Mouse (Mus musculus) testis, postnatal 10 days (tissue): ENCODE measurements around the gene Cbr1.
"Not testable (repeated sequence)": the region's sequence is repeated elsewhere in the genome, so short reads cannot be mapped to it uniquely, and the experiment has no call there.

ENCODE experiments used
- DNase-seq: peaks from one replicate; pipeline ENCODE4 v3.0.0; 2021; ENCODE audit warnings: low spot score

The Cbr1 gene

GRCm38 (mm10) chr16:93597551-93597950 lies 8.1 kb upstream of the Cbr1 start:
- DNase-seq = peak; percentile 36

GRCm38 (mm10) chr16:93599461-93599860 lies 6.2 kb upstream of the Cbr1 start:
- DNase-seq = no peak

- peak; percentile 92 for DNase-seq
These were observed 2.0 kb upstream of the Cbr1 start, which contains the start of gene Setd4 for GRCm38 (mm10) chr16:93603439-93604212. Setd4 (minus strand) TSS chr16:93604063.

- DNase-seq = peak; percentile 36
These were observed 1.1 kb upstream of the Cbr1 start for GRCm38 (mm10) chr16:93604481-93604969.

GRCm38 (mm10) chr16:93606146-93606545 lies 493 bp downstream of the Cbr1 start:
- peak; percentile 31 for DNase-seq

GRCm38 (mm10) chr16:93607669-93608101 lies 2.0 kb downstream of the Cbr1 start:
- DNase-seq = peak; percentile 93

- DNase-seq = no peak
These were observed 3.1 kb downstream of the Cbr1 start for GRCm38 (mm10) chr16:93608731-93609130.

- no peak for DNase-seq
These were observed 4.1 kb downstream of the Cbr1 start for GRCm38 (mm10) chr16:93609796-93610195.

- no peak for DNase-seq
These were observed 5.3 kb downstream of the Cbr1 start for GRCm38 (mm10) chr16:93610961-93611360.

GRCm38 (mm10) chr16:93615118-93615870 lies 9.6 kb downstream of the Cbr1 start:
- peak; percentile 87 for DNase-seq

GRCm38 (mm10) chr16:93623759-93624158 lies 18.1 kb downstream of the Cbr1 start:
- not testable (repeated sequence) for DNase-seq

GRCm38 (mm10) chr16:93624671-93625070 lies 19.0 kb downstream of the Cbr1 start:
- no peak for DNase-seq

GRCm38 (mm10) chr16:93626745-93627144 lies 21.1 kb downstream of the Cbr1 start:
- peak; percentile 58 for DNase-seq

GRCm38 (mm10) chr16:93627761-93628400 lies 22.2 kb downstream of the Cbr1 start, which contains the start of gene Gm5678:
Gm5678 (plus strand) TSS chr16:93628097.
- DNase-seq = no peak

- no peak for DNase-seq
These were observed 38.4 kb downstream of the Cbr1 start for GRCm38 (mm10) chr16:93644006-93644405.

- DNase-seq = no peak
These were observed 43.0 kb downstream of the Cbr1 start for GRCm38 (mm10) chr16:93648441-93649183.
